Mouse (Mus musculus): Measurements from ENCODE around the gene Hhat. TPM values are rescaled to one million over a fixed set of nuclear protein-coding genes. Genes with fewer than 3 reads are reported as not detected.
A peak's percentile ranks its signal among the peaks of the same experiment; 100 is the strongest.

Gene Hhat
- polyA plus RNA-seq, 1 experiment from 2014 or later = 3.4 TPM

GRCm38 (mm10) chr1:192730517-192730916 lies 40.5 kb downstream of the Hhat start:
- H3K4me3 ChIP-seq (ENCODE audit: low read length) = no peak overlapping the region
- no peaks in the 10 kb centered on the region for H3K9me3 ChIP-seq (ENCODE audit: control insufficient read depth, low read length)
- 80% methylated on average over 7 of the region's 7 CpGs for WGBS
- no peak overlapping the region for H3K4me2 ChIP-seq (ENCODE audit: low read length)
- H3K27me3 ChIP-seq (replicated peaks; ENCODE audit: control insufficient read depth, insufficient read depth, low read length) = no peaks in the 10 kb centered on the region
- H3K27ac ChIP-seq (ENCODE audit: low read depth, low read length) = no peak overlapping the region
- no peak overlapping the region for H3K9ac ChIP-seq (ENCODE audit: low read depth, low read length)
- H3K36me3 ChIP-seq (ENCODE audit: control insufficient read depth, insufficient read depth, low read length) = no peaks in the 10 kb centered on the region
- ATAC-seq = no peak
- H3K4me1 ChIP-seq (ENCODE audit: control insufficient read depth, insufficient read depth, low read depth, low read length) = peaks cover under 1% of the 10 kb centered on the region; the same call in 1 of the 2 replicates

- Histone ChIP-seq H3K4me2 (ENCODE audit: low read length) (no peak overlapping the region), H3K4me3 (ENCODE audit: low read length) (no peak overlapping the region), H3K4me1 (ENCODE audit: control insufficient read depth, insufficient read depth, low read depth, low read length) (no peaks in the 10 kb centered on the region), H3K9me3 (ENCODE audit: control insufficient read depth, low read length) (no peaks in the 10 kb centered on the region), H3K9ac (ENCODE audit: low read depth, low read length) (no peak overlapping the region), H3K27me3 (replicated peaks; ENCODE audit: control insufficient read depth, insufficient read depth, low read length) (no peaks in the 10 kb centered on the region), H3K36me3 (ENCODE audit: control insufficient read depth, insufficient read depth, low read length) (no peaks in the 10 kb centered on the region), H3K27ac (ENCODE audit: low read depth, low read length) (no peak overlapping the region)
- ATAC-seq = peak; percentile 78
- 54% methylated on average over 11 of the region's 11 CpGs for WGBS
Observed at GRCm38 (mm10) chr1:192726996-192727624, 43.9 kb downstream of the Hhat start.

DNA sequence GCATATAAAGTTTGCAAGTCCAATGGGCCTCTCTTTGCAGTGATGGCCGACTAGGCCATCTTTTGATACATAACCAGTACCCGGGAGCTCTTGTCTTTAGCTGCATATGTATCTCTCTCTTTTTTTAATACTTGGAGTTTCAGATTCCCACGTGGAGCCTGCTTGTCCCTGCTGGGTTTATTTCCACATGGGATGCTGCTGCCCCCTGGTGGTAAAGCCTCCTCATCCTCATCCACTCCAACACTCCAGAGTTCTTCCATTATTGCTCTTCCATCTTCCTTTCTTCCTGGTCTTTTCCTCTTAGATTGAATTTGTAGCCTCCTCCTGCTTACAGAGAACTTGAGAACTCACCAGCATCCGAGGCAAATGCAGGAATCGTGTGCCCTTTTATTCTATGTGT lies 48.9 kb downstream of the Hhat start:
- Histone ChIP-seq H3K36me3 (ENCODE audit: control insufficient read depth, insufficient read depth, low read length) (no peaks in the 10 kb centered on the region), H3K4me3 (ENCODE audit: low read length) (no peak overlapping the region), H3K9me3 (ENCODE audit: control insufficient read depth, low read length) (no peaks in the 10 kb centered on the region), H3K4me1 (ENCODE audit: control insufficient read depth, insufficient read depth, low read depth, low read length) (no peaks in the 10 kb centered on the region), H3K27ac (ENCODE audit: low read depth, low read length) (no peak overlapping the region), H3K9ac (ENCODE audit: low read depth, low read length) (no peak overlapping the region), H3K27me3 (replicated peaks; ENCODE audit: control insufficient read depth, insufficient read depth, low read length) (no peaks in the 10 kb centered on the region), H3K4me2 (ENCODE audit: low read length) (no peak overlapping the region)
- WGBS = 44% methylated on average over 5 of the region's 5 CpGs
- peak; percentile 3; the same call in 1 of the 2 replicates for ATAC-seq

GRCm38 (mm10) chr1:192720156-192720555 lies 50.9 kb downstream of the Hhat start:
- H3K9me3 ChIP-seq (ENCODE audit: control insufficient read depth, low read length) = no peaks in the 10 kb centered on the region
- ATAC-seq = no peak; the same call in 1 of the 2 replicates
- H3K4me2 ChIP-seq (ENCODE audit: low read length) = no peak overlapping the region
- H3K36me3 ChIP-seq (ENCODE audit: control insufficient read depth, insufficient read depth, low read length) = no peaks in the 10 kb centered on the region
- no peak overlapping the region for H3K4me3 ChIP-seq (ENCODE audit: low read length)
- H3K27ac ChIP-seq (ENCODE audit: low read depth, low read length) = no peak overlapping the region
- H3K27me3 ChIP-seq (replicated peaks; ENCODE audit: control insufficient read depth, insufficient read depth, low read length) = no peaks in the 10 kb centered on the region
- 58% methylated on average over 10 of the region's 10 CpGs for WGBS
- H3K4me1 ChIP-seq (ENCODE audit: control insufficient read depth, insufficient read depth, low read depth, low read length) = no peaks in the 10 kb centered on the region
- H3K9ac ChIP-seq (ENCODE audit: low read depth, low read length) = no peak overlapping the region

- WGBS = 31% methylated on average over 3 of the region's 3 CpGs
- H3K4me3 ChIP-seq (ENCODE audit: low read length) = no peak overlapping the region
- 0 out of 2 replicates have a peak, but pooled peaks have one; percentile 50 for ATAC-seq
- no peaks in the 10 kb centered on the region for H3K9me3 ChIP-seq (ENCODE audit: control insufficient read depth, low read length)
- H3K4me2 ChIP-seq (ENCODE audit: low read length) = no peak overlapping the region
- H3K27me3 ChIP-seq (replicated peaks; ENCODE audit: control insufficient read depth, insufficient read depth, low read length) = no peaks in the 10 kb centered on the region
- no peak overlapping the region for H3K9ac ChIP-seq (ENCODE audit: low read depth, low read length)
- no peaks in the 10 kb centered on the region for H3K36me3 ChIP-seq (ENCODE audit: control insufficient read depth, insufficient read depth, low read length)
- H3K27ac ChIP-seq (ENCODE audit: low read depth, low read length) = no peak overlapping the region
- H3K4me1 ChIP-seq (ENCODE audit: control insufficient read depth, insufficient read depth, low read depth, low read length) = no peaks in the 10 kb centered on the region
Observed at GRCm38 (mm10) chr1:192711779-192712348, 59.2 kb downstream of the Hhat start.

DNA sequence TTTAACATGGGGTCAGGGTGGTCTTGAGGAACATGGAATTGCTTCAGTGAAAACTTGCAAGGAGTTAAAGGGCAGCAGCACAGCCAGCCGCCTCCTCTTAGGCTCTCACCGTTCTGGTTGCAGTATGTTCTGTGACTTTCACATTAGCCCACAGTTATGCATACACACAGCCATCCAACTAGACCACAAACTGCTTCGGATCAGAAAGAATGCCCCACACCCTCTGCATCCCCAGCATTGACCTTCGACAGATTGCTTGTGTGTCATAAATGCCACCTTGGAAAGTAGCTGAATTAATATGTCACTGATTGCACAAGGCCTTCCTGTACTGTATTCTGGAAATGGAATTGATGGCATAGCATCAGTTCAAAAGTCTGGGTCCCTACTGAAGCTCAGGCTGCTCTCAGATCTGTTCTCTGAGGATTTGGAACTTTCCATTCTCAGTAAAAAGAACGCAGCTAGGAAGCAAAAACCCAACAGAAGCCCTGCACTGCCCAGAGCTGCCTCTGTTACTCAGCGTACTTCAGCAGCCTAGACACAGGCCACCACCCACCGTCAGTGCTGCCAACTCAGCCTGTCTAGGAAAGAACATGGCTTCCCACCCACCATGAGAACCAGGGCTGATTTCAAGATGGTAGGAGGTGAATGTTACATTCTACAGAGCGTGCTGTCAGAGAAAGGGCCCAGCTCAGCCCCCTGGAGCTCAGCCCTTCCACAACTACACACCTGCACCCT lies 70.5 kb downstream of the Hhat start:
- no peak overlapping the region for H3K9ac ChIP-seq (ENCODE audit: low read depth, low read length)
- H3K36me3 ChIP-seq (ENCODE audit: control insufficient read depth, insufficient read depth, low read length) = no peaks in the 10 kb centered on the region
- H3K27me3 ChIP-seq (replicated peaks; ENCODE audit: control insufficient read depth, insufficient read depth, low read length) = no peaks in the 10 kb centered on the region
- no peaks in the 10 kb centered on the region for H3K4me1 ChIP-seq (ENCODE audit: control insufficient read depth, insufficient read depth, low read depth, low read length)
- ATAC-seq = no peak
- H3K4me3 ChIP-seq (ENCODE audit: low read length) = no peak overlapping the region
- no peak overlapping the region for H3K27ac ChIP-seq (ENCODE audit: low read depth, low read length)
- H3K4me2 ChIP-seq (ENCODE audit: low read length) = no peak overlapping the region
- 80% methylated on average over 8 of the region's 8 CpGs for WGBS
- no peaks in the 10 kb centered on the region for H3K9me3 ChIP-seq (ENCODE audit: control insufficient read depth, low read length)

DNA sequence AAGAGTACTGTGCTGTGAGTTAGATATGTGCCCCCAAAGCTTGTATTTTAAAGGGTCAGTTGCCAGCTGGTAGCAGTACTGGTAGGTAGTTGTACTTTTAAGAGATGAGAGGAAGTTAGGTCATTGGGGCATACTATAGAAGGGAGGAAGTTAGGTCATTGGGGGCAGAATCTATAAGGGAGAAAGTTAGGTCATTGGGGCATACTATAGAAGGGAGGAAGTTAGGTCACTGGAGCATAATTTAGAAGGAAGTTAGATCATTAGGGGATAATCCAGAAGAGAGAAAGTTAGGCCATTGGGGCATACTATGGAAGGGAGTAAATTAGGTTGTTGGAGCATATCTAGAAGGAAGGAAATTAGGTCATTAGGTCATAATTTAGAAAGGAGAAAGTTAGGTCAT lies 71.9 kb downstream of the Hhat start:
- no peak overlapping the region for H3K4me2 ChIP-seq (ENCODE audit: low read length)
- no peaks in the 10 kb centered on the region for H3K4me1 ChIP-seq (ENCODE audit: control insufficient read depth, insufficient read depth, low read depth, low read length)
- ATAC-seq = no peak
- no peak overlapping the region for H3K9ac ChIP-seq (ENCODE audit: low read depth, low read length)
- H3K9me3 ChIP-seq (ENCODE audit: control insufficient read depth, low read length) = no peaks in the 10 kb centered on the region
- H3K4me3 ChIP-seq (ENCODE audit: low read length) = no peak overlapping the region
- no peaks in the 10 kb centered on the region for H3K27me3 ChIP-seq (replicated peaks; ENCODE audit: control insufficient read depth, insufficient read depth, low read length)
- no peak overlapping the region for H3K27ac ChIP-seq (ENCODE audit: low read depth, low read length)
- H3K36me3 ChIP-seq (ENCODE audit: control insufficient read depth, insufficient read depth, low read length) = no peaks in the 10 kb centered on the region

DNA sequence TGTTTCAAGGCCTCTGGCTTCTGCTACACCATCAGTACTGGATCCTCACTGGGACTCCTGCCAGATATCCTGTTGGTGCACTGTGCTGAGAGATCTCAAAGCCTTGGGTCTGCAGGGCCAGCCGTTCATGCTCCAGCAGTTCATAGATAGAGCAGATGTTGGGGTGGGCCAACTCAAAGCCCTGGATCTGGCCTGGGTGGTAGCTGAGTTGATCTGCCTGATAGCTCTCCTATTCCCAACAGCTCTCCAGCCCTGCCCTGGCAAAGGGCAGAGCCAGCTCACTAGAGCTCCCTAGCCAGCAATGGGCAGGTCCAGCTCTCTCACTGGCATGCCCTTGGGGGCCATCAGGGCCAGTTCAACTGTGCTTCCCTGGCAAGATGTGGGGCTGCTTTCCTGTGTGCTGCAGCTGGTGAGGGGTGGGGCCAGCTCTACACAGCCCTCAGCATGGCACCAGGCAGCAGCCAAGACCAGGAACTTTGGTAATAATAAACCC lies 74.6 kb downstream of the Hhat start:
- ATAC-seq = peak; percentile 91
- Histone ChIP-seq H3K27me3 (replicated peaks; ENCODE audit: control insufficient read depth, insufficient read depth, low read length) (no peaks in the 10 kb centered on the region), H3K27ac (ENCODE audit: low read depth, low read length) (no peak overlapping the region), H3K4me1 (ENCODE audit: control insufficient read depth, insufficient read depth, low read depth, low read length) (no peaks in the 10 kb centered on the region), H3K9me3 (ENCODE audit: control insufficient read depth, low read length) (no peaks in the 10 kb centered on the region), H3K36me3 (ENCODE audit: control insufficient read depth, insufficient read depth, low read length) (no peaks in the 10 kb centered on the region), H3K4me2 (ENCODE audit: low read length) (no peak overlapping the region), H3K4me3 (ENCODE audit: low read length) (no peak overlapping the region), H3K9ac (ENCODE audit: low read depth, low read length) (no peak overlapping the region)
- WGBS = 42% methylated on average over 1 of the region's 1 CpGs

DNA sequence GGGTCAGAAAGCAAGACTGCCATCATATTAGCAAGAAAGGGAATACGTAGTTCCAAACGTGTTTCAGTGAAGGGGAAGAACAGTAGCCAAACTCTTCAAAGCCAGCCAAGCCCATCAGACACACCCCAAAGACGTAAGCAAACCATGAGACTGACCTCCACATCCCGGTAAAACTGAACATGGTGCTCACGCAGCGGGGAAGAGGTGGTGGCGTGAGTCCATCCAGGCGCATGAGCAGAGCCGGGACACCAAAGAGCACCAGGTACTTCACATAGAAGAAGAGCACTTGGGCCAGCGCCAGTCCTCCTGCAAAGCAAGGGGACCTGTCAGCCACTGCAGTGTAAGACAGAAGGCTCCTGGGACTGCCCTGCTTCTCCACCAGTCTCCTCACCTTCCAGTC lies 77.4 kb downstream of the Hhat start:
- Histone ChIP-seq H3K27me3 (replicated peaks; ENCODE audit: control insufficient read depth, insufficient read depth, low read length) (no peaks in the 10 kb centered on the region), H3K4me3 (ENCODE audit: low read length) (no peak overlapping the region), H3K9me3 (ENCODE audit: control insufficient read depth, low read length) (no peaks in the 10 kb centered on the region), H3K9ac (ENCODE audit: low read depth, low read length) (no peak overlapping the region), H3K27ac (ENCODE audit: low read depth, low read length) (no peak overlapping the region), H3K36me3 (ENCODE audit: control insufficient read depth, insufficient read depth, low read length) (no peaks in the 10 kb centered on the region), H3K4me1 (ENCODE audit: control insufficient read depth, insufficient read depth, low read depth, low read length) (no peaks in the 10 kb centered on the region), H3K4me2 (ENCODE audit: low read length) (no peak overlapping the region)
- WGBS = 96% methylated on average over 10 of the region's 10 CpGs
- ATAC-seq = no peak
